Mouse (Mus musculus): Measurements from ENCODE around the gene Gm20388.

The Gm20388 gene

DNA sequence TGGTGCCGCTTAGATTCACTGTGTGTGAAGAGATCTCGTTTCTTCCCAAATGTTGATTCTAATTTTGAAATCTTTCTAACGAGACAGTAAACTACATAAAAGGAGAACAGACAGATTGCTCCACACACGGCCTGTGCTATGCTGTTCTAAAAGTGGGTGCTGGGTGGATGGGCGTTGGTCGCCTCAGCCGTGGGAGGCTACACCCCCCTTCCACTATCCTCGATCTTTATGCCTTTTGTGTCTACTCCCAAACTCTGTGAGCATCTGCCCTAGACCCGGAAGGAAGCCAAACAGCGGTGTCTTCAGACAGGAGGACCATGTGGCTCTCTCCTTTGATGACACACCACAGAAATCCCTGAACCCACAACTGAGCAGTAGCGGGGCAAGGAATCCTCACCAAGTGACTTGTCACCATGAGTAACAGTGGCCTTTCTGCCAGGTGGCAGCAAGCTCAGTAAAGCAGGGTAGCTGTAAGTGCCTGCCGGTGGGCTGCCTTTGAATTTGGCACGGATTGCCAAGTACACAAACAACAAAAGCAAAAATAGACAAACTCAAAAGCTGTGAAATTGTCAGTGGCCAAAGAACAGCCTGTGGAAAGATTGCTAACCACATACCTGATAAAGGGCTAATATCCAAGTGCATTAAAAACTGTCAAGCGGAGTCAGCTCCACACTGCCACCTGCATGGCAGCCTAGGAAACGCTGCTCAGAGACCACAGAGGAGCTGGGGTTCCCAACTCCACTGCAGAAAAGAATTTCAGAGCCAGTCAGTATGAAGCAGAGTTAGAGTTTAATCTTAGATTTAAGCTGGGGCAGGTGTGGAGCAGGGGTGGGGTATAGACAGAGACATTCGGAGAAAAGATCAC lies 3858.1 kb downstream of the Gm20388 start:
- no peak for DNase-seq (ENCODE audit: low read depth, low spot score)

DNA sequence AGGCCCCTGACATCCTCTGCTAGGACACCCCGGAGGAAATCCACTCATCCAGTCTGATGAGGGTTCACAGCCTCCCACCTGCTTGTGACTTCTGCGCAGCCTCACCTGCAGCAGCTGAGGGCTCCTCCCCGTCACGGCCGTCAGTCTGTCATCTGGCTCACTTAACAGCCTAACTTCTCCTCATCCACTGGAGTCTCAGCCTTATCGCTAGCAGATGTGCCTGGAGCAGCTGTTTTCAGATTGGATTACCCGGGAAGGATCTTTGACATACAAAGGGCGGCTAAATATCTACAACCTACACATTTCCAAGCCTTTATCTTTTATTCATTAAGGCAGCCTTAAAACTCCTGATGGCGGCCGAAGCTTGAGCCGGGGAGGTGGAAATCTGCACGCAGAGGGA lies 3862.8 kb downstream of the Gm20388 start:
- DNase-seq (ENCODE audit: low read depth, low spot score): no peak

DNA sequence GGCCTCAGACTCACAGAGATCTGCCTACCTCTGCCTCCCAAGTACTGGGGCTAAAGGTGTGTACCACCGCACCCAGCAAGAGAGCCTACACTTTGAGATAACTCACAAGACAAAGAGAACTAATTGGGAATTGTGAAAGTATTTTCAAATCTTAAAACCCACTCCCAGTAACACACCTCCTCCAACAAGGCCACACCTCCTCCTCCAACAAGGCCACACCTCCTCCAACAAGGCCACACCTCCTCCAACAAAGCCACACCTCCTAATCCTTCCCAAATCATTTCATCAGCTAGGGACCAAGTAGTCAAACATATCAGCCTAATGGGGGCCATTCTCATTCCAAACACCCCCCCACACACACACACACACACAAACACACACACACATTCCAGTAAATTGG lies 3863.8 kb downstream of the Gm20388 start:
- no peak for DNase-seq (ENCODE audit: low read depth, low spot score)

- DNase-seq (ENCODE audit: low read depth, low spot score): no peak
Observed at GRCm38 (mm10) chr8:123777319-123777718, 3866.7 kb downstream of the Gm20388 start.

DNA sequence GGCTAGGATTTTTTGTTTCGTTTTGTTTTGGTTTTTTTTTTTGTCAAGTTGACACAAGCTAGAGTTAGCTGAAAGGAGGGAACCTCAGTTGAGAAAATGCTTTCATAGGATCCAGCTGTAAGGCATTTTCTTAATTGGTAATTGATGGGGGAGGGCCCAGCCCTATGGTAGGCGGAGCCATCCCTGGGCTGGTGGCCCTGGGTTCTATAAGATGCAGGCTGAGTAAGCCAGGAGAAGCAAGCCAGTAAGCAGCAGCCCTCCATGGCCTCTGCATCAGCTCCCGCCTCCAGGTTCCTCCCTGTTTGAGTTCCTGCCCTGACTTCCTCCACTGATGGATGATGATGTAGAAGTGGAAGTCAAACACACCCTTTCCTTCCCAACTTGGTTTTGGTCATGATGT lies 3869.8 kb downstream of the Gm20388 start:
- no peak for DNase-seq (ENCODE audit: low read depth, low spot score)

DNA sequence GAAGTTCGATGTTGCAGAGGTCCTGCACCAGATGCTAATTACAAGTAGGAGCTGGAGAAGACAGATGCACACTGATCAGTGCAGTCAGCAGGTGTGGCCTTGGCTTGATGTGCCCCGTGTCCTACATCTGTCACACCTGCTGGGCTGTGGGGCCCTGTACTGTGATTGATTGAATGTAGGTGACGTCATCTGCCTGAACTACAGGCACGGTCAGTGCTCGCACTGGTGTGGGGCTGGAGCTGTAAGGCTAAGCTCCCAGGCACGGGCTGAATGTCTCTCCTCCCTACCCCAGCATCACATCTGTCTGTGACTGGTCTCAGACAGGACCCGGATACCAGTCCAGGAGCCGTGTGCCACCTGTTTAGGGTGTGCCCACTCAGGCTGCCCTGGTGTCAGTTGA lies 3870.6 kb downstream of the Gm20388 start:
- no peak for DNase-seq (ENCODE audit: low read depth, low spot score)

- DNase-seq (ENCODE audit: low read depth, low spot score): peak; percentile 36
Observed at GRCm38 (mm10) chr8:123783525-123784249, 3873.0 kb downstream of the Gm20388 start.

DNA sequence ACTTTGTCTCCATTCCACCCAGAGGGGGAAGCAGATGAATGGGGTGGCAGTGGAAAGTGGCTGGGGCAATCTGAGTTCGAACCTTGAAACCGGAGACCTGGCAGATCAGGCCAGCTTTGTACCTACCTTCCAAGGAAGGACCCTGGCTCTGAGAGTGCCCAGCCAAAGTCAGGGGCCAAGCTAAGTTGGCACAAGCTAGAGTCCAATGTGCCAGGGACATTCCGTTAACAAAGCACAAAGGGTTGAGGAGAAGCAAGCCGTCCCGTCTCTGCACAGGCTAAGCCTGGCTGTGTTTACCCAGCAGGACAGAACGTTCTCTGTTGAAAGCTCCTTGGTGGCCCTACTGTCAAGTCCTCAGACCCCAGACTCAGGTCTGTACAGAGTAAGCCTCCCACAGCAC lies 3875.5 kb downstream of the Gm20388 start:
- no peak for DNase-seq (ENCODE audit: low read depth, low spot score)

DNA sequence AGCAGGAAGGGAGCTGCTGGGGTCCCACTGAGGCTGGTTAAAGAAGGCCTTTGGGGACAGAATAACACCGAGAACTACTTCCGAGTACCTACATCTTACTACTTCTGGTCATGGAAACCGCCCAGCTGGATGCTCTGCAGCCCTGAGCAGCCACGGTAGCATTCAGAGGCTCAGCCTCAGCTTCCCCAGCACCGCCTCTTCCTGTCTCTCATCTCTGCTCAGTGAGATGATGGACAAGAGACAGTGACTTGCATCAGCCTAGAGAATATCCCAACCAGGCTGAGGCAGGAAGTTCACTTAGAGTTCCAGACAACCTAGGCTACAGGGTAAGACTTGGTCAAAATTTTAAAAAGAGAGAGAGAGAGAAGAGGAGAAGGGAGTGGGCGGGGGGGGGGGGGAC lies 3876.0 kb downstream of the Gm20388 start:
- DNase-seq (ENCODE audit: low read depth, low spot score): no peak

DNA sequence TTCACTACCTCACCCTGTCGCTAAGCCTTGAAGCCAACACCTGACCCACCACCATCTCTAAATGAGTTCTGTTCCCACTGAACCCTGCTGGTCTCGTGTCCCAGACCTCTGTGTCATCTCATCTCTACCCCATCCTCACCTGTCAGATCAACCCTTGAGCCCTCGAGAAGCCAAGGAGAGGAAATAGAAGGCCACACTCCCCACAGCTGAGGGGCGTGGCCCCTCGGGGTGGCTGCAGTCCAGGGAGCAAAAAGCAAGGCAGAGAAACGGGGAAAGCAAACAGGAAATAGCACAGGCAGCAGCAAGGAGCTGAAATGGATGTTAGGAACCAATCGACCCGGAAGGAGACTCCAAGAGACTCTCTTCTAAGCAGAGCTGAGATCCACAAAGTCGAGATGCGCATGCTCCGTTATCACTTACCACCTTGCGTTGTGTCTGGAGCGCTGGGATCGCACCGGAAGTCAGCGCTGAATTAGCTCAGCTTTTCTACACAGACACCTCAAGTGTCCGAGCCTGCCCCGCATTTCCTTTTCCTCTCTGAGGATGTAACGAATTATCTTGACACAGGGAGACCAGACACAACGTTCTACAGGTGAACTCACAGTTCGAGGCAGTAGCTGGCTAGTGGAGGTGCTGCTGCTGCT lies 3876.7 kb downstream of the Gm20388 start:
- peak; percentile 38 for DNase-seq (ENCODE audit: low read depth, low spot score)

DNA sequence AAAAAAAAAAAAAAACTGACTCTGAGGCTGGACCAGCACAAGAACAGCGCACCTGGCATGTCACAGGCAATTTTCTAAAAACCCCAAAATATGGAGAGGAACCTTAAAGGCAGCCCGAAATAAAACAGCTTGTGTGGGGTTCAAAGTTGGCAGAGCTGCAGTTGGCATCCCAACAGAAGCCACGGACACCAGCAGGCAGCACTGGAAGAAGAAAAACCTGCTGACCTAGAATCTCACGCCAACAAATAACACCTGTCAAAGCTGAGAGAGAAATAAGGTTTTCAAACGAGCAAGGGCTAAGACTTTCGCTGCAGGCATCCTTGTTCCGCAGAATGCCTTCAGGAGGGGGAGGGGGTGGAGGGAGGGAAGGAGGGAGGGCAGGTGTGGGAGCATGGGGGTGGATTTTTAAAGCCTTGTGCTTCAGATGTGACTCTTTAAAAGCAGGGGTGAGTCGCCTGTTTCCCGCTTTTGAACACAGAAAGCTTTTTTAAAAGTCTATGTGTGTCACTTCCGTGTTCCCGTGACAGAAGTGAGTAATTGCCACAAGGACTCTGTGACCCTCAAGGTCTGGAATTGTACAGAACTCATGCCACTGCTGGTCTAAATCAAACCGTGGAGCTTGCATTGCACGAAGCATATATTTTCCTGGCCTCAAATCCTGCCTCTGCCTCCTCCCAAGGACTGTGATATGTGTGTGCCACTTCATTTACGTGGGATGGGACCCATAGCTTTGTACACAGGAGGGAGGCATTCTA lies 3878.0 kb downstream of the Gm20388 start:
- no peak for DNase-seq (ENCODE audit: low read depth, low spot score)

DNA sequence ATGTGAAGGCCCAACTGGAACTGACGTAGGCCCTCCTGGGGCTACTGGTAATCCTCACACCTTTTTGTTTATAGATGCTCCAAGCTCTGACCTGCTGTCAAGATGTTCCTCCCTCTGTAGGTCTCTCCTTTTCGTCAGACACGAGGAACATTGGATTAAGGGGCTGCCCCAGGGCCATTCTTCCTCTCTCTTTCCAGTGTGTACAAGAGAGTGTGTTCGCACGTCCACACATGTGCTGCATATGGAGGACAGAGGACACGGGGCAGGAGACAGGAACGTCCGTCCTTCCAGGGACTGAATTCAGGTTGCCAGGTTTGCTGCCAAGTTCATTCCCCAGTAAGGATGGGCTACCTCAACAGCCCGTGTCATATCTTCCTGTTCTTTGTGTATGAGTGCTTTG lies 3878.8 kb downstream of the Gm20388 start:
- DNase-seq (ENCODE audit: low read depth, low spot score): no peak

DNA sequence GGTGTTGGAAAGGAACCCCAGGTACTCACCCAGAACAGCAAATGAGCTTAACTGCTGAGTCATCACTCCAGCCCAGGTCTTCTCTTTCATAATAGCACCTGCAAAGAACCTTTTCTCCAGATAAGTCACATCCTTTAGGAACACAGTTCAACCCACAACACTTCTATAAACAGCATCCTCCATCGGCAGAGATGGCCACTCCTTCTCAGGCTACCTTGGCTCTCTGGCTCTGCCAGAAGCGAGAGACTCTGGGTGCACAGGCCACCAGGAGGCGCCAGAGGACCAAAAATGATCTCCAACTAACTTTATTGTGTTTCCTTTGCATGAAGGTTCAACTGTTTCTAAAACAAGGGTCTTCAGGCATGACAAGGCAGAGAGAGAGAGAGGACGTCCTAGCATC lies 3879.3 kb downstream of the Gm20388 start:
- DNase-seq (ENCODE audit: low read depth, low spot score): peak; percentile 69

DNA sequence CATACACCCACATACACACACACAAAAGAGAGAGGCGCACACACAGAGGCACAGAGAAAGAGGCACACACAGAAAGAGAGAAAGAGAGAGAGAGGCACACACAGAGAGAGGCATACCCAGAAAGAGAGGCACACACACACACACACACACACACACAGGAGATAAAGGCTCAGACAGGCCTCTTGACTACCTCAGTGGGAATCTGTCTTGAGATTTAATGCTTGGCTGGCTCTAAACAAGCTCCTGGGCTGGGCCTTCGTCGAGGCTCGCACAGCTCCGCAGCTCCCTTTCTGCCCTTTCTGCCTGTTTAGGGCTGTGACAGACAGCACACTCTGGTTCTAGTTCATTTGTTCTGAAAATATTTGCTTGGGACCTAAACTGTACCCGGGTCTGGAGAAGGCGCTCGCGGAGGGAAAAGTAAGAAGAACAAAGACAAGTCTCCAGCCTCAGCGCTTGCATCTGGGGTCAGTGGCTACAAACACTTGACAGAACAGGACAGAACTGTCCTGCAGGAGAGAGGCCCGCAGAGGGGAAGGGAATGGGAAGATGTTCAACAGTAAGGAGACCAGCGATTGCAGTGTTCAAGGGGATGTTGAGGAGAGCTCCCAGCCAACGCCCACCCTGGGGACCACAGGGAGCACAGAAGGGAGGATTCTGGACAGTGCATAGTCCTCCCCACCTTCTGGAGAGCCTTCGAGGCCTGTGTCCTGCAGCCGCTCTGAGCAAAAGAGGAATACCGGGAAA lies 3880.6 kb downstream of the Gm20388 start:
- DNase-seq (ENCODE audit: low read depth, low spot score): no peak

- DNase-seq (ENCODE audit: low read depth, low spot score): no peak
Observed at GRCm38 (mm10) chr8:123791845-123792225, 3881.2 kb downstream of the Gm20388 start.

- no peak for DNase-seq (ENCODE audit: low read depth, low spot score)
Observed at GRCm38 (mm10) chr8:123793900-123794299, 3883.3 kb downstream of the Gm20388 start.

DNA sequence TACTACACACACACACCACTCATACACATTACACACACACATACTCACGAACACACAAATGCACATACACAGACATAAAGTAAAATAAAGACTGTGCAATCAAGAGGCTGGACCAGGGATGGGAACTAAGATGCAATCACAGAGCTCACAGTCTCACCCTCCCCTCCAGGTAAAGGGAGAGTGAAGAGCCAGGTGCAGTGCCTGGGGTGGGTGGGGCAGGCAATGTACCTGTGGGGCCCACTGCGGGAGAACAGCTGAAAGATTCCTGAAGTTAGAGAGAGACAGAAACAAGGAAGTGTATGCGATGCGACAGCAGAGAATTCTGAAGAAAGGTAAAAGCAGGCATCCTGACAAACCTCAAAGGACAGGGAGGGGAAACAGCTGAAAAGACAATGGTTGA lies 3884.1 kb downstream of the Gm20388 start:
- no peak for DNase-seq (ENCODE audit: low read depth, low spot score)

DNA sequence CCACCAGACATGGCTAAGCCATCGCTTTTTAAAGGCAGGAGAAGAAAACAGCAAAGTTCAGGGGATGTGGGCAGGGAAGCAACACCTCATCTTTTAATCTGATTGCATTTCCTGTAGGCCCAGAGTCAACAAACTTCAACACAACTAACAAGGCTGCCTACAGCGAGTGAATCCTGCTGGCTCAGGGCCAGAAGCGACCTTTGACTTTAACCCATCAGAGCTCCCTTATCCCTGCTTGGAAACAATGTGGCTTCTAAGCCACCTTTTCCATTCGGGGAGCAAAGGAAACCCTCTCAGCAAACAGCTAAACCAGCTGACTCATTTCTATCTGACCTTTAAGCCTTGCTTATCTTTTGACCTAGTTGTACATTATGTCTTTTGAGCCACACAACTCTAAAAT lies 3886.1 kb downstream of the Gm20388 start:
- peak; percentile 68 for DNase-seq (ENCODE audit: low read depth, low spot score)

GRCm38 (mm10) chr8:123797928-123798327 lies 3887.3 kb downstream of the Gm20388 start:
- DNase-seq (ENCODE audit: low read depth, low spot score): peak; percentile 78

DNA sequence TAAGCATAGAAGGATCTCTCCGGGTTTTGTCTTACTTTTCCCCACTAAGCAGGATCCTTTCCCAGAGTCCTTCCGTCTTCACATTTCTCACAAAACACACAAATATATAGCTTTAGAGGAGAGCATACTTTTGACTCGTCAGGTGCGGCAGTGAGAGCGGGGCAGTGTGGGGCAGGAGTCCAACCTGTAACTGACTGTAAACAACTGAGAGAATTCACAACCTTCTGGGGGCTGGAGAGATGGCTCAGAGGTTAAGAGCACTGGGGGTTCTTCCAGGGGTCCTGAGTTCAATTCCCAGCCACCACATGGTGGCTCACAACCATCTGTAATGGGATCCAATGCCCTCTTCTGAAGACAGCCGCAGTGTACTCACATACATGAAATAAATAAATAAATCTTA lies 3888.8 kb downstream of the Gm20388 start:
- no peak for DNase-seq (ENCODE audit: low read depth, low spot score)

GRCm38 (mm10) chr8:123799885-123800284 lies 3889.2 kb downstream of the Gm20388 start:
- DNase-seq (ENCODE audit: low read depth, low spot score): no peak

Measured in CD4-positive helper T cell, adult 2 months (primary cell).